Mouse (Mus musculus) lung, adult 2 months (tissue): ENCODE measurements around the gene Lst1.

Source experiments
- CTCF ChIP-seq: fragments of 200-500 bp; IDR thresholded peaks from 2 replicates; pipeline ENCODE4 v1.5.1; 2011; ENCODE audit warnings: mild to moderate bottlenecking, low read length, control low read depth; ENCODE audit not compliant: insufficient read depth
- POLR2A ChIP-seq: fragments of 200-500 bp; IDR thresholded peaks from 2 replicates; pipeline ENCODE4 v1.6.1; 2011; ENCODE audit warnings: low read depth, mild to moderate bottlenecking, control low read depth, low read length, borderline replicate concordance; ENCODE audit errors: extremely low read depth

GRCm38 (mm10) chr17:35201128-35201527, 12.9 kb upstream of the Lst1 start:
- TF ChIP-seq CTCF (no peak), POLR2A (no peak)
